Mouse (Mus musculus) embryo, embryonic 11 days (tissue): ENCODE measurements around the gene Olfr1100.

Experiments used
- DNase-seq: peaks from one replicate; pipeline ENCODE4 v3.0.0-alpha.2; 2015

Gene Olfr1100

GRCm38 (mm10) chr2:86979854-86980253 lies at the start of gene Olfr1100:
Olfr1100 (minus strand) TSS chr2:86979954.
- no peak for DNase-seq

DNA sequence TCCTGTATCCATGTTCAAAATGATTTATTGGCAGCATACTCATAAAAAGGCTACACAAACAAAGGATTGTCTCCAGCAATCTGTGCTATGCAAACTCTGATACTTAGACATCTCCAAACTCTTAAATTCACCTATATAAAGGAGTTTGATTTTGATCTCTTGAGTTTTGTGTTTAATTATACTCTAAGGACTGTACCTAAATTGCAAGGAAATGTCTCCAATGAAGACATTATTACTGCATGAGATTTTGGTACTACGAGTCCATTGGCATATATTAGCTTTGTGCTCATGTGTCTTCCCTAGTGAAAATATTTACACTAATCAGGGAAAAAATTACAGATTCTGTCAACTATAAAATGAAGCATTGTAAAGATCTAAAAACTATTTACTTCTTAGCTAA lies 47.2 kb upstream of the Olfr1100 start, which contains the start of gene Olfr1104:
Gene Olfr1104, minus strand, starts transcription at position 101 of the 400 bp plus-strand sequence.
- DNase-seq = no peak

DNA sequence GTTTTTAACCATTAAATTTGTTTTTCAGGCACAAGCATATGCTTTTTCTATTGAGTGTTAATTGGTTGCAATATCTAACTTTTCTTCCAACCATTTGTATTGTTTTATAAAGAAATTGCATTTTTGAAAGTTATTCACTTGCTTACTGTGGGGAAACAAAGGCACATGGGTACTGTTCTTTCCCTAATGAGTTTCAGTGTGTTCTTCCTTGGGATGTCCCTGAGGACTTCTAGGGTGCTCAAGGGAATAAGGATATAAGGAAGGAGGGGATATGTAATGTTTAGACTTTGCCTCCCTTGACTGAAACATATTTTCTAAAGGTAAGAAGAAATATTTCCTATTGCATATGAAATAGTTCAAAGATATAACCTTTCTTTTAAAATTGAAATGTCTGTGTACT lies 18.3 kb upstream of the Olfr1100 start, which contains the start of gene Olfr1102:
Gene Olfr1102, plus strand, starts transcription at position 301 of the 400 bp plus-strand sequence.
- no peak for DNase-seq

GRCm38 (mm10) chr2:86991121-86991520 lies 11.4 kb upstream of the Olfr1100 start, which contains the start of gene Olfr1101:
Olfr1101 (minus strand) TSS chr2:86991221.
- DNase-seq = no peak

- DNase-seq = no peak
Observed at GRCm38 (mm10) chr2:86960593-86960992, 19.2 kb downstream of the Olfr1100 start, which contains the start of gene Olfr1099. Olfr1099 (minus strand) TSS chr2:86960693.

- DNase-seq = no peak
Observed at GRCm38 (mm10) chr2:86926557-86926956, 53.2 kb downstream of the Olfr1100 start.
